Mouse (Mus musculus): ENCODE results near the gene Neurl4.
A peak's percentile ranks its signal among the peaks of the same experiment; 100 is the strongest.

- TF ChIP-seq CTCF (IDR thresholded peaks at IDR 0.05; ENCODE audit: insufficient read depth, low read length) (peak; percentile 76), POLR2A (IDR thresholded peaks at IDR 0.05; ENCODE audit: borderline replicate concordance, extremely low read depth, low read depth, low read length) (no peak)
Observed at GRCm38 (mm10) chr11:69934169-69934568, 33.3 kb downstream of the Neurl4 start.
